Mouse (Mus musculus) fat pad, adult 2 months (tissue): ENCODE results near the gene Phrf1.
"Not testable (repeated sequence)": the region's sequence is repeated elsewhere in the genome, so short reads cannot be mapped to it uniquely, and the experiment has no call there.

Experiments
- DNase-seq: peaks from one replicate; pipeline ENCODE4 v3.0.0-alpha.2; 2011; ENCODE audit warnings: low read depth, low spot score; ENCODE audit errors: extremely low read depth

The Phrf1 gene

DNA sequence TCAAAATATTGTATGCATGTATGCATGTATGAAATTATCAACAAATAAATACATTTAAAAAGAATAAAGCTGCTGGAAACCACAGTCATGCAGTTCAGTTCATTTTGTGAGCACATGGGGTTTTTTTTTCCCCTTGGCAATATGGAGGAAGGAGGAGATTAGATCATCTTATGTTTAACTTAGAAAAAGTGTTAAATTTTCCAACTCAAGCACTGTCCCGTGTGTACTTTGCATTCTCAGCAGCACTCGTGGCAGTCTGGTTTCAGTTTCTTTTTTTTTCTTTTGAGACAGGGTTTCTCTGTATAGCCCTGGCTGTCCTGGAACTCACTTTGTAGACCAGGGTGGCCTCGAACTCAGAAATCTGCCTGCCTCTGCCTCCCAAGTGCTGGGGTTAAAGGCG, 21.9 kb downstream of the Phrf1 start:
- not testable (repeated sequence) for DNase-seq

DNA sequence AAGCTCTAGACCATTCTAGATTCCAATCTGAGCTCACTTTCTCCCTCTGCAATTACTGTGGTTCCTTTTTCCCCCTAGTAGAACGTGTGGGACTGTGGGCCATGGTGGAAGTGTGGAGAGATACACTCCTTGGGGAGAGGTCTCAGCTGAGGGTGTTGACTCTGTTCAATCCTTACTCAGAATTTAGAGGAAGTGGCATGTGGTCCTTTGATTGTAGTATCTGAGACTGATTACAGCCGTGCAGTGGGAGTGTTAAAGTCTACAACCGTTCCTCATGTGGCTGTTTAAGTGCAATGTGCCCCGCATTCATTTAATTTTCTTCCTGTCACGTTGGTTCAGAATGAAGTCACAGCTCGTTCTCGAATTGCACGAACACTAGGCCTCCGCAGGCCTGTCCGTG, 27.6 kb downstream of the Phrf1 start:
- DNase-seq = no peak

DNA sequence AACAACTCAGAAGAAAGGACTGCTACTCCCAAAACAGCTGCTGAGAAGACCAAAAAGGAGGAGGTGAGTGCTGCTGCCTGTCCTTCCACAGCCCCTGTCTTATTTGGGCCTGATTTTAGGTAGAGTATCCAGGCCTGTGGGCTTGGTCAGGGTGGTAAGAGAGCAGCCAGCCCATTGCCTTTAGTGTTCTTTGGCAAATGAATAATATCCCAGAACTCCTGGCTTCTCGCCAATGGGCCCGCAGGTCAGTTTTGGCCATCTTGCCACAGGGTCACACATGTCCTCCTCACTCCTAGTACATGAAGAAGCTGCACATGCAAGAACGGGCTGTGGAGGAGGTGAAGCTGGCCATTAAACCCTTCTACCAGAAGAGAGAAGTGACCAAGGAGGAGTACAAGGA, 32.9 kb downstream of the Phrf1 start:
- no peak for DNase-seq

DNA sequence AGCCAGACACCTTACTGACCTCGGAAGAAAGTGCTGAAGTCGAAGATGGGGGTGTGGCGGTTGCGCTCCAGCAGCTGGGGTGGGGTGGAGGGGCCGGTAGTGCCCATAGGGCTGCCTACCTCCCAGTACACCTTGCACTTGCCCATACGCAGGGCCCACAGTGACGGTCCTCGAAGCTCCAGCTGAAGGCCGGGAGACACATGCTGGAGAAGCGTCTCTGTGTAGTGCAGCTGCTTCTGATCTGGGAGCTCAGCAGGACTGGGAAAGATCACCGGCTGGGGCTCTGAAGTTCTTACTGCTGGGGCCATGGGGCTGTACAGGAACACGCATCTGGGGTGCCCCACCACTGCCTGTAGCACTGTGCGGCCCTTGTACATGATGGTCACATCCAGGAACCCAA, 35.1 kb downstream of the Phrf1 start:
- no peak for DNase-seq

DNA sequence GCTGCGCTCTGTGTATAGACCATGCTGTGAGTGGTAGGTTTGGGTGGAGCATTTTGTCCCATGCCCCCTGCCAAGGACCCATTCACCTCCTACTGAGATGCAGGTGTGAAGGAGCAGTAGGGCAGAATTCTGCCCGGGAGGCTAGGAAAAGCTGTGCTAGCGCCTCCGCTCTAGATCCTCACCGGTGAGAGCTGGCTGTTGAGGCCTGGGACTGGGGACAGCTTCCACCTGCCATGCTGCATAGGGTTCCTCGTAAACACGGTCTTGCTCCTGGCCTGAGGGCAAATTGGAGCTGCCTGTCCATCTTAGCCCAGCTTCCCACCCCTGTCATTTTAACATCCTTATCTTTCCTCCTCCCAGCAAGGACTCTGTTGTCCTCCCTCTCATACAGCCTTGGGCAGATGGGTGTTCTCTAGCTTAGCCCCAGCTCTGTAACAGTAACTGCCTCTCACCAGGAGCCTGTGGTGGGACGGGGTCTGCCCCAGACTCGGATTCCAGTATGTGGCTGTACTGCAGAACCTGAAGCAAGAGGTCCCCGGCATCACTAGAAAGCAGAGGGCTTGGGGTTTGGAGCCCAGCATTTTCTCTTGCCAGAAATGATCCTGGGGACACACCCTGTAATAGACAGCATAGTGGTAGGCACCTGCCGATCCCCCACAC, 35.6 kb downstream of the Phrf1 start:
- no peak for DNase-seq

DNA sequence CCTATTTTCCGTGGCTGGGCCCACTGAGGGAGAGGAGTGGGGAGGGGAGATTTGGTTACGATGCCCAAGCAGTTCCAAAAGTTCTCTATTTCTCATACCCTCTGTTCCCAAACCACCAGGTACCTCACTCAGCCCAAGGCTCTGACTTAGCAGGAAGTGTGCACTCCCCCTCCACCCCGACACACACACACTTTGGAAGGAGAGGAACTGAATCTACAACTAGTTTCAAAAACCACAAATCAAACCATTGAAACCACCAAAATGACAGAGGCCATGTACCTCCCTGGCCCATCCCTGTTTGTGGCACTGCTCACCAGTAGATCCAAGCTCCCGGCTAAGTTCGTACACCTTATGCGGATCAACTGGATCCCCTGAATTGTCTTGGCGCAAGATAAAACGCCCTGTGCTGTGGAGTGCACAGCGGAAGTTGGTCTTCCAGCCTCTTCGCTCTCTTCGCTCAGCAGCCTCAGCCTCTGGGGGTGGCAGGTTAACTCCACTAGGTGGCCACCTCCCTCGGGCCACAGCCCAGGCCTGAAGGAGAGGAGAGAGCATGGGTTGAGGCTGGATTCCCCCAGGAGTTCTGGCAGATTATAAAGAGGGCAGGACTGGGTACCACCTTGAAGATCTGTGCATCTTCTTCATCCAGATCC, 36.3 kb downstream of the Phrf1 start:
- no peak for DNase-seq

DNA sequence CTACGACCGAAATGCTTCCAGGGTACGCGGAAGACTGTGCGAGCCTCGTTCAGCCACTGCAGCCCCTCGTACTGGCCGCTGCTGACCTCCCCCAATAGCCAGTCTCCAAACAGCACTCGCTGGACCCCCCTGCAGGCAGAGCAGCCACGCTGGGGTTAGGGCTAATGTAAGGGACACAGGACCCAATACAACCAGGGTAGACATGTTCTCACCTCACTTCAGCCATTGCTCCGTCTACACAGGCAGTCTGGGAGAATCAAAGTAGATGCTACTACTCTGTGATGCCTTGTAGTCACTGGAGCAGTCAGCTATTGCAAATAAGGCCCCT, 36.8 kb downstream of the Phrf1 start:
- no peak for DNase-seq

DNA sequence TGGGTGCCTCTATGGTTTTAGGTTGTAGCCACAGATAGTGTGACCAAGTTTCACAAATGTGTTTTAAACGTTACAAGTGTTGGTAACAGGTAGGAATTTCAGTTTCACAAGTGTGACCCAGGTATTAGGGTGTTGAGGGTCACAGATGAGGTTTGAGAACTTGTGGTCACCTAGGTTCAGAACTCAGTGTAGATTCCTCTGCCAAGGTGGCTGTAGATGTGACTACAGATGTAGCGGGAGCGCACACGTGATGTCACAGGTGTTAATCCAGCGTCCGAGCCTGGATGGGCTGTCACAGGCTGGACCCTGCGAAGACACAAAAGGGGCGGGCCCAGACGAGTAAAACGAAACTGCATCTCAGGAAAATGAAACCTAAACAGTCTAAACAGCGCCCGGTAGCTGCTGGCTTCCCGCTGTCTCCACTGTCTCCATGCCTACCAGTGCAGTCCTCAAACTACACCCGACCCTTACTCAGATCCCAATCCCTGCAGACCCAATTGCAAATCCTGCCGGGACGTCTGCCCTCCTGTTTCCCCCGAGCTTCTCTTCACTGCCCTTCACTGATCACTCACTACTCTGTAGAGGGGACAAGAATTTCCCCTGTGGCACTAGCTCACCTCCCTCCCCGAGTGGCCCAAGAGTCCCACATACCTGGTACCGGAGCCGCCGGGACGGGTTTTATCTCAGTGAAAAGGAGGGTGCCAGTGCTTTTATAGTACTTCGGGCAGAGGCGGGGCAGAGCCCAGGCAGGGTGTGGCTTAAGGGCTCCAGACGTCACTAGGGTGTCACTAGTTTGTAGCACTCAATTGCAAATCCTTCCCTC, 37.4 kb downstream of the Phrf1 start, which contains the start of gene Irf7:
Gene Irf7, minus strand, starts transcription at position 743 of the 823 bp plus-strand sequence.
- no peak for DNase-seq

DNA sequence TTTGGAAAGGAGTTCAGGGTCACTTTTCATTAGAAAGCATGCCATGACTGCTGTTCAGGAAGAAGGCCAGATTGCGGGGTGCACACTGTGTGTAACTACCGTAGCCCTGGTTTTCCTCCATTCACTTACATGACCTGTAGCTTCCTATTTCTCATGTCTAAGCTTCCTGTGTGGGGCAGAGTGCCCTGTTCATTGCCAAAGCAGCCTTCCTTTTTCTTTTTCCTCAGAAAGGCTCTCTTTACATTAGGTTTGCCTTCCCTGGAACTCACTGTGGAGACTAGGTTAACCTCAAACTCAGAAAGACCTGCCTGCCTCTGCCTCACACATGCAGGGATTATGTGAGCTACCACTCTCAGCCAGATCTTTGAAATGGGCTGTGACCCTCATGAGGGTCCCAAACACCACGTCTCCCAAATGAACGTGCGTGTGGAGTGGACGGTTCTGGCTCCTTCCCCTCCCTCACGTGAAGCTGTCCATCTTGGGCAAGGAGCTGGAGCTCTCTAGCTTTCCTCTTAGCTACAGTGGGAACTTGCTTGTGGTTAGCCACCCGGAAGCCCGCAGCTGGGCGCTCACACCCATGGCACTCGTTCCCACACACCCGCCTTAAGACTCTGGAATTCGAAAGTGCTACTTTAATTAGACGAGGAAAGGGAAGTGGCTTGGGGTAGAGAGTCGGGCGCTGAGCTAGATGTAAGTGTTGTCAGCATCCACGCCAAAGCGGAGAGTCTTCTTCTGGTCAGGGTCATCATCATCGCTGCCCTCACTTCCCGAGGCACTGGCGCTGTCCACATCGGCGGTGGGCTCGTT, 40.1 kb downstream of the Phrf1 start:
- DNase-seq = no peak

DNA sequence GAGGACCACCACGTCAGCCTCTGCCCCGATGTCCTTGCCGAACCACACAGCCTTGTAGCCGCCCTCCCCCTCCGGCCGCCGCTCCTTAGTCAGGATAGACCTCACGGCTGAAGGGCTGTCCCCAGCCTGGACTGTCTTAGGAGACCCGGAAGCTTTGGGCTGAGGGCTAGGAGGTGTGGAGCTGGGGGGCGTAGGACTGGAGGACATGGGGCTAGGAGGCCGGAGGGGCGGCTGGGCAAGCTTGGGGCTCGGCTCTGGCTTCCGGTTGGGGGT, 40.6 kb downstream of the Phrf1 start:
- DNase-seq = no peak

DNA sequence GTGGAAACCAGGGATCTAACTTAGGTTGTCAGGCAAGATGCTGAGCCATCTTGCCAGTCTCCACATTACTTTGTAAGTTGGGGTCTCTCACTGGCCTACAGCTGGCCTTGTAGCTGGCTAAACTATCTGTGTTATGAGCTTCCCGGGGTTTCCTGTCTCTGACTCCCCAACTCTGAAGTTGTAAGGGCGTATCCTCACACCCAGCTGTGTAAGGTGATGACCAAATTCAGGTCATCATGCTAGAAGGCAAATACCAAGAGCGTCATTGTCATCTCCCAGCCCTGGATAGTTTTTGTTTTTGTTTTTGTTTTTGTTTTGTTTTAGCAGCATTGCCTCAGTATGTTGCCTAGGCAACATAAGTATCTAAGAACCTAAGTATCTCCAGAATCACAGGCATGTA, 42.0 kb downstream of the Phrf1 start:
- no peak for DNase-seq

DNA sequence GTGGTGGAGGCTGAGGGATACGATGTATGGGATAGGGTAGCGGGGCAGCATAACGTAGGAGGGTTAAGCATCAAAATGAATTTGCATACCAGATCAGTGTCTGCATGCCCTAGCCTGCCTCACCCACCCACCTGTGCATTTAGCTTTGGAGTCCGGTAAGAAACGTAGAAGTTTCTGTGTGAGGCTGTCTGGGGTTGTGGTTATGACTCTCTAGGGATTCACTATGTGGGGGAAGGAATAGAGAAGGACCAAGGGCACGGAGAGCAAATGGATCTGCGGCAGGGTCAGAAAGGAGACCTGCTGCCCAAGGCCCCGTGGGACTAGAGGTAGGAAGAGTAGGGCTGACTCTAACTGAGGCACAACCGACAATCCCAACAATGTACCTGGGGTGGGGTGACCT, 46.8 kb downstream of the Phrf1 start:
- DNase-seq = no peak

DNA sequence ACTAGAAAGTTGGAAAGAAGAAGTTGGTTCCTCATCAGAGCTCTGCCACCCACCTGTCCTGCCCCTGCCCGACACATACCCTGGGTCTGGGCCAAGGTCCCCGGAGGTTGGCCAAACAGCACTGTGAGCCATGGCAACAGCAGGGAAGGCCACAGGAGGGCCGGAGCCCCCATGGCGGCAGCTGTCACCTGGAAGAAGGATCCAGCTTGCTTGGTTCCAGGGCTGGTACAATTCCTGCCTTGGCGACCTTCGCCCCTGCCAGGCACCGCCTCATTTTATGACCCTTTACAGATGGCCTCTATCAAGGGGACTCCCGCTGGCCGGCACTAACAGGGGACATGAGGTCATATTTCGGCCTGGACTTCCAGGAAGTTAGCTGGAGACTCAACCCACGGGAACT, 48.0 kb downstream of the Phrf1 start, which contains the start of gene Cdhr5:
Gene Cdhr5, minus strand, starts transcription at position 241 of the 400 bp plus-strand sequence.
- DNase-seq = no peak

DNA sequence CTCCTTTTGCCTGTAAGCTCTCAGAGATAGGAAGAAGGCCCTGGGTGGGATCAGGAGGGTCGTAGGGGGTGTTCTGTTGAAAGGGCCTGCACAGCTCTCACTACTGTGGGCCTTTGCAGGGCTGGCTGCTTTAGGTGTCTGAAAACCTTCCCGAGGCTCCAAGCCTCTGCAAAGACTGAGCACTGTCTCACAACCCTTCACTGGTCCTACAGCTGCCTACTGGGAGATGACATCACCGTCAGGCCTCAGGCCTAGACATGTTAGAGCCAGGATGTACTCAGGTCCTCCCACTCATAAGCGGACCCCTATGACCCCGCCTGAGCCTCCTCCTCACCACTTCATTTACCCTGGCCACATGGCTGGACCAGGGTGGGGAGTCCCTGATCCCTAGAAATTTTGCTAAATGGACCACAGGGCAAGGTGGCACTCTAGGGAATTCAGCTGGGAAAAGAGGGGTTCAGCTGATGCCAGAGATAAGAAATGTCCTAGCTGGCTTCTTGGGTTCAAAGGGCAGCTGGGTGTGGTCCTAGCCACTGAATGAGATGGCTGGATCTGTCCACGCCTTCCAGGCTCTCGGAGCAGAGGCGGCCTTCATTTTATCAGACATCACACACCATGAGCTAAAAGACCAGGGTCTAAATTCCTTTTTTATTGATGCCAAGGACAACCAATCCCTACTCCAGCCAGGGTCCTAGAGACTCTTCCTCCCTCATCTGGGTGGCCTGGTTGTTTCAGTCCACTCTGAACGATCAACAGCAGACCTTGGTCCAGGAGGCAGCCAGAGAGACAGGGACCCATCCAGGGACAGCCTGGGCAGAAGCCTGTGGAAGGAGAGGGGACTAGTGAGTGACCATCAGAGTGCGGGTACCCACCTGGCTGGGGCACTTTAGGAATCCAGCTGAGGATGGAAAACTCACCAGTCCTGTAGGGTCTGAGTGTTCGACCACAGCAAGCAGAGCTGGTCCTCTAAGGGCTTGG, 49.4 kb downstream of the Phrf1 start:
- no peak for DNase-seq

DNA sequence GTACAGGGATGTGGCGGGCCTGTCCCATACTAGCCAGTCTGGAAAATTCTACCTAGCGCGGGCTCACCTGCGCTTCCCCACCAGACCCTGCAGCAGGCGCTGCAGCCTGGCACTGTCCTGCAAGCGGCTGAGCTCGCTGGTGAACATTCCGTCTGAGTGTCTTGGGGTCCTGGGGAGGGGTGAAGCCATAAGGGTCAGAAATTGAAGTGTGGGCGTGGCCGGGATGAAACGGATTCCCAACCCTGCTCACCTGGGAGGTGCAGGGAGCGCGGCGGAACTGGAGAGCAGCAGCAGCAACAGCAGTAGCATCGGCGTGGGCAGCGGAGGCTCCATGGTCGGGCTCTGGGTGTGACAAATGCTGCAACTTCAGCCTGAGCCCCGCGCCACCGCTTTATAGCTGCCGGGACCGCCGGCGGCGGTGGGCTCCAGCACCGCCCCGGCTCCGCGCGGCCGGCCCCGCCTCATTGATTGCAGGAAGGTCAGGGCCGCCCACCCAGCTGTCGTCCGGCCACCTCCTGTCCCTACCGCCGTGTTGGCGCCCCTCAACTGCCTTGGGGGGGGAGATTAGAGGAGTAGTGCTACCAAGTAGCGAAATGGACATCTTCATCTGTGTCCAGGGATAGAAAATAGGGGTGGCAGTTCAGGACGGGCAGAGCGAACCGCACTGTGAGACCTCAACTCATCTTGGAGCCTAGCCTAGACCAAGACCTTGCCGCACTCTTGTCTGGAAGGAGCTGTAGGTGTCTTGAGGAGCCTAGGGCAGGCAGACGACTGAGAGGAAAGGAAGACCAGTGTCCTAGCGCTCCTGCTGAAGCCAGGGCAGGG, 50.4 kb downstream of the Phrf1 start, which contains the start of gene Sct:
Gene Sct, minus strand, starts transcription at position 368 of the 825 bp plus-strand sequence.
- no peak for DNase-seq

DNA sequence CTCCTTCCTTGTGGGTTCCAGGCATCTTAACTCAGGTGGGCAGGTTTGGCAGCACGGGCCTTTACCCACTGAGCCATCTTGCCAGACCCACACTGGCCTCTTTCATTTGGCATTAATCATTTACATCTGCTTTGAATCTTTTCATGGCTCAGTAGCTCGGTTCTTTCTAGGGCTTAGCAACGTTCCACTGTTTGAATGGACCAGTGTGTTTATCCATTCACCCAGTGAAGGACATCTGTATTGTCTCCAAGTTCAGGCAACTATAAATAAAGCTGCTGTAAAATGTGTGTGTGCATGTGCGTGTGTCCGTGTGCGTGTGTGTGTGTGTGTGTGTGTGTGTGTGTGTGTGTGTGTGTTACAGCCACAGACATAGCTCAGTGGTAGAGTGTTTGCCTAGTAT, 52.9 kb downstream of the Phrf1 start:
- no peak for DNase-seq

DNA sequence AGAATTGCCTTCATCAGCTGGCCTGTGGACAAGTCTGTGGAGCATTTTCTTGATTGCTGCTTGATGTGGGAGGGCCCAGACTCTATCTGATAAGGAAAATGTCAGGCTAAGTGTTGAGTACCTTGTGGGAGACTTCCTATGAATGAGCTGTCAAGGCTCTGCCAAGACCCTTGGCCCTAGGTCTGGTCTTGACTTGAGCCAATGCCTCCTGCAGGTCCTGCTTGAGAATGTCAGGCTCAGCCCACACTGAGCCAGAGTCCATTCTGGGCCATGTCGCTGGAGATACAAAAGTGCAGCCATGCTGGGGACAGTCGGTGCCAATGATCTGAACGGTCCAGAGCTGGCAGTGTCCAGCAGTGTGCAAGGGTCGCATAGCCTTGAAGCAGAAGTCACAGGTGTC, 54.2 kb downstream of the Phrf1 start:
- no peak for DNase-seq

DNA sequence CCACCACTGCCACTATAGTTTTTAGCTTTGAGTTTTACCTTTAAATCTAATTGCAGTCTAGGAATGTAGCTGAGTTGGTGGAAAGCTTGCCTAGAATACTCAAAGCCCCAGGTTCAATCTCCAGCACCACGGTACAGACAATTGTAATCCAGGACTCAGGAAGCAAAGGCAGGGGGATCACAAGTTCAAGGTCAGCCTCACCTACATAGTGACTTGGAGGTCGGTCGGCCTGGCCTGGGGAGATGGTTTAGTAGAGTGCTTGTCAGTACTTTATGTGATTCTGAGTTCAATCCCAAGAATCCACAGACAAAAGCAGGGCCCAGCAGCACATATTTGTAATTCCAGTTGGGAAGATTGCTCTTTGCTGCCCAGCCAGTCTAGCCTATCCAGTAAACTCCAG, 59.5 kb downstream of the Phrf1 start:
- no peak for DNase-seq

DNA sequence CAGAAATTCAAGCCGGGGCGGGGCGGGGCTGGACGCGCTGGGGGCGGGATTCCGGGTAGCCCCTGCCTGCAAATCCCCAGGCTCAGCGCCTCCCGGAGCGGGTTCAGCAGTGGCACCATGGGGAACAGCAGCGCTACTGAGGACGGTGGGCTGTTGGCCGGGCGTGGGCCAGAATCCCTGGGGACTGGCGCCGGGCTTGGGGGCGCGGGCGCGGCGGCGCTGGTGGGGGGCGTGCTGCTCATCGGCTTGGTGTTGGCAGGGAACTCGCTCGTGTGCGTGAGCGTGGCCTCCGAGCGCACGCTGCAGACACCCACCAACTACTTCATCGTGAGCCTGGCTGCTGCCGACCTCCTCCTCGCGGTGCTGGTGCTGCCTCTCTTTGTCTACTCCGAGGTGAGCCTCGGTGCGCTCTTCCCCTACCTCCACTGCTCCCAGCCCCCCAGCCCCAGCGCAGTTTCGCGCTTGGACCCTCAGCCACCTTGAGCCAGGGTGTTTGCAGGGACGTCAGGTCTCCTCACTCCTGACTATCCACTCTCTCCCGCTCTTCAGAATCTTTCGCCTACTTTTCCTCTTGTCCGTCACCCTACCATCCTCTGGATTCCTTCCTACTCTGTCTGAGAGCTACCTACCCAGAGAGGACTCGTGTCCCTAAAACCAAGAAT, 63.5 kb downstream of the Phrf1 start, which contains the start of gene Drd4:
Gene Drd4, plus strand, starts transcription at position 86 of the 662 bp plus-strand sequence.
- no peak for DNase-seq
